Mouse (Mus musculus): ENCODE measurements at regions not wholly inside any gene's neighbourhood (a gene's known extent, or its start where the extent isn't known, plus 50 kb on each side); places are given as distances from the start of the nearest gene placed in this dataset.

DNA sequence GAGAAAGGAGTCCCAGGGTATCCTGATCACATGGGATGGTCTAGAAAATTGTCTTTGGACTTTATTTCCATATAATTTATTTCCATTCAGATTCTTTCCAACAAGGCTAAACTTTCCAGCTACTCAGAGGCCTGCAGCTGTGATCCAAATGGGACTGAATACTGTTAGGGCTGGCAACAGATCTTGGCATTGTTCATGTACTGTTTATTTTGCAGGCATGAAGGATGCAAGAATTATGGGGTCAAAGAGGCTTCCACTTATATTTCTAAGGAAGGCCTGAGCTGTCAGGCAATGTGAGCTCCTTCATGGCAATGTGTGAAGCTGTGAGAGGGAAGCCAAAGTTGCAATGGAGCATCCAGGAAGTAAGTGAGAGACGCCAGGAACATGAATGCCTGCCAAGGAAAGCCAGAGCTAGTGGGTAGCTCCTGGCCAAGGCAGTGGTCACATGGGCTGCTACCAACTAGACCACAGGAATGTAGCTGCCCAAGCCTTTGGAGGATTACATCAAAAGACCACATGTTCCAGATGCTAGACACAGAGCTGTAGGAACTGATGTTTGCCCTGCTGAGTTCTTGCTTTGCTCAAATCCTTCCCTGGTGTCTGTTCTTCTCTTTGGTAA lies 261.8 kb upstream of the Sox11 start:
- DNase-seq (ENCODE audit: low read depth): no peak

DNA sequence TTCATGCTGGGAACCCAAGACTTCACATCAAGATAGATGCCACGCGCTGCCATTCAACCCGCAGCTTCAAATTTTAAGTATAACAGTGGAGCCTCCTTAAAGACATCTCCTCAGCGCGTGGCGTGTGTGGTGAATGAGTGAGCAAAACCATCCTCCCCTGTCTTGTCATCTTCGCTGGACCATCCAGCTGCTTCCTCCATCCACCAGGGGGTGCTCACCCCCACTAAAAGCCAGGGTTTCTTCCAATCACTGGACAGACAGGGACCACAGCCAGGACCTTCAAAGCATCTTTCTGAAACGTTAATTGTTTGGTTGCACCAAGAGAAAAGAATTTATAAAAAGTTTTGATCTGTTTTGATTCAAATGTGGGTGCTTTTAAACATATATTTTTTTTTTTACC lies 256.8 kb upstream of the Sox11 start:
- DNase-seq (ENCODE audit: low read depth): no peak

DNA sequence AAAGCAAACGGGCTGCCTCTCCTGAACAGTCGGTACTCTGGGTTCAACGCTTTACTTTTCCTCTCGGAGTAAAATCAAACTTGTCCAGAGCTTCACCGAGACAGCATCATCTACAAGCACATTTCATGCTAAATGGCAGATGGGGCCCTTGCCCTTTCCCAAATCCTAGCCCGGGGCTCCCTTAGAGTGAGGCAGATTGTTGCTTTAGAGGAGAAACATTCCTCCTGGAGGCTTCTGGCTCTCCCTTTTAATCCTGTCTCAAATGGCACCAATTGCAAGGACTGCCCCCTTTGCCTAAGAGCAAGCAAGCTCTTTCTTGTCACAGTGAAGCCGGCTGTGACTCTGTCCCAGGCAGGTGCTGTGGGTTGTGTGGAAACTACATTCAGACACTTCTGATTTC lies 255.5 kb upstream of the Sox11 start:
- no peak for DNase-seq (ENCODE audit: low read depth)

DNA sequence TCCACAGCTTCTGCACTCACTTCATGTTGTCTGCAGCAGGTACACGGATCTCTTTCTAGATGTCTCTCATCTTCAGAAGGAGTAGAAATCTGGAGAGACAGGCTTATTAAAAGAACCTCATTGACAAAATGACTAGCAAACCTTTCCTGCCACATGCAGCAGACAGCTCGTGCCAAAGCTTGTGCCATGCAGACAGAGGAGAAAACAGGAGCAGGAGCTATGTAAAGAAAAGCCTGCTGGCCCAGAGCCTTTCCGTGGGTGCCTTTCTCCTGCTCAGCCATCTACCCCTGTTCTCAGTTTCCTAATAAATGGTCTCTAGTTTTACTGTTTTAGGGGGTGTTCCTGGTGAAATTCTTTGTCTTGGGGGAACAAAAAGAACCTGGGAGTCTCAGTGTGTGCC lies 254.9 kb upstream of the Sox11 start:
- no peak for DNase-seq (ENCODE audit: low read depth)

DNA sequence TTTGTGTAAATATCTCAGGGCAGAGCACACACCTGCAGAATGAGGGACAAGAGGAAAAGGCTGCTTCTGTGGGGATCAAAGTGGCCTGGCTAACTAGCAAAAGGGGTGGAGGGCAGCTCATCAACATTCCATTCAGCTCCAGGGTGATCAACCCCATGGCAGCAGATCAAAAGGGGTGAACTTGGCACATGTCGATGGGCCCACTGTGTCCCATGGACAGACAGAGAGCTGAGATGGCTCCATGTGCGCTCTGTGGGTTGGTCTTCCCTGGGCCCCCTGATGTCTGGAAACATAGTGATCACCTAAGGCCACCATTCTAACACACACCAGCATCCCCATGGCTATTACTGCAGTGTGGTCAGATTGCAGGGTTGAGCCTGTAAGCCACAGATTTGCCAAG lies 253.2 kb upstream of the Sox11 start:
- no peak for DNase-seq (ENCODE audit: low read depth)

DNA sequence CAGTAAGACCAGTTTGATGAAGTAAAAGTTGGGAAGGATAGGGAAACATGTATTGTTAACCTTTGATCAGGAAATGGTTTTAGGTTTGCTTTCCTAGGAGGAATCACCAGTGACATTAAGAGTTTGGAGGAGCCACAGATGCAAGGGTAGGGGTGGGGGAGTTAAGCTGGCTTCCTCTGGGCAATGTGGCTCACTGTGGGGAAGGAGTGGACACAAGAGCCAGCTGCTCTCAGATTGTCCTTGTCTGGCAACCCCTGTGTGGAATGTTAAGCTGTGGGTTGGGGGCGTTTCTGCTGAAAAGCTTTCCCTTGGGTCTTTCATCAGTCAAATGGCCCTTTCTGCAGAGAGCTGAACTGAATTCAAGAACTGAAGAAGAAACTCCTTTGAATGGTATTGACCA lies 251.1 kb upstream of the Sox11 start:
- no peak for DNase-seq (ENCODE audit: low read depth)

DNA sequence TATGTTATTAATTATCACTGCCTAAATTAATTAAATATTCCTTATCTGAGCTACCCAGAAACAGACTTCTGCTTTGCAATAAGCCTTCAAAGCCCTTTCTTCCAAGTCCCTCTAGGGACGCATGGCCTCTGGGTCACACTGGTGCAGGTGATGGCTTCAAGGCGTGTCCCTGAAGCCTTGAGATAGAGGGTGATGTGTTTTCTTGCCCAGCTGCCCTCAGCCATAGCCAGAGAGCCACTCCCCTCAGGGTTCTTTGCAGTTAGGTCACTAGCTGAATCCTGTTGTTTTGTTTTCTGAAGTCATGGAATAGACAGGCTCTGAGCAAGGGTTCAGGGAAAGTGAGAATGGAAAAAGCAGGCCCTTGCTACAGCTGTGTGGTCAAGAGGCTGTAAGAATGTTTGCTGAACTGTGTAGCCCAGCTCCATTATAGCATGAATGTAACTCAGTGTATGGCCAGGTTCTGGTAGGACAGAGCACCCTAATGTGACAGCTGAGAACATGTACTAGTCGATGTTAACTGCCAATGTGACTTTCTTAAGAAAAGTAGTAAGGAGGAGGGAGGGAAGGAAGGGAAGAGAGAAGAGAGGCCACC lies 233.8 kb upstream of the Sox11 start:
- DNase-seq (ENCODE audit: low read depth): no peak

DNA sequence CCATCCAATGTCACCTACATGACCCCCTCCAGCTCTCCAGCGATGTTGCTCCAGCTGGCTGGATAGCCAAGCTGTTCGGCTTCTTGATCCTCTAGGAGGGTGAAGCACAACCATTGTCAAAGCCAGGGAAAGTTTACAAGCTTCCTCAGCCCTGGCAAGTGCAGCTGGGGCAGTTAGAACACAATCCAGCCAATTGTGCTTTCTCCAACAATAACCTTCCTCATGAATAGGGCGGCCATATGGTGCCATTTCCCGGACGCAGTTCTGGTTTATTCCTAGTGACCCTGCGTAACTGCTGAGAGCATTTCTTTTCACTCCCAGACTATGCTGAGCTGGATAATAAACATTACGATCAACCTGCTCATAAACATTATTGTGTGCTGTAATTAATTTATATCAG lies 233.3 kb upstream of the Sox11 start:
- DNase-seq (ENCODE audit: low read depth): no peak

DNA sequence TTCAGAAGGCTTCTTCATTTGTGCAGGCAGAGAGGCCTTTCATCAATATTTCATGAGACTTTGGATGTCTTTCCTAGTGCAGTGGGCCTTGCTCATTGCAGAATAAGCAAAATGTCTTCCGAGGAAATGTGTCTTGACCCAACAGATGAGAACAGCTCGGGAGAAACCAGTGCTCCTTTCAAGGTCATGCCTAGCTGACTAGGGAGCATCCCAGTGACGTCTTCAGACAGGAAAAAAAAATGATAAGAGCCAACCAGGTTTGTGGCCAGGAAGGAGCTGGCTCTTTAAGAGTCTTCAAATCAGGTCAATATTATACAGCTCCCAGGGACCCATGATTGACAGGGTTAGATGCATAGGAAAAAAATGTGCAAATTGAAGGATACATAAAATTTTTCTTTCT lies 224.9 kb upstream of the Sox11 start:
- DNase-seq (ENCODE audit: low read depth): no peak

DNA sequence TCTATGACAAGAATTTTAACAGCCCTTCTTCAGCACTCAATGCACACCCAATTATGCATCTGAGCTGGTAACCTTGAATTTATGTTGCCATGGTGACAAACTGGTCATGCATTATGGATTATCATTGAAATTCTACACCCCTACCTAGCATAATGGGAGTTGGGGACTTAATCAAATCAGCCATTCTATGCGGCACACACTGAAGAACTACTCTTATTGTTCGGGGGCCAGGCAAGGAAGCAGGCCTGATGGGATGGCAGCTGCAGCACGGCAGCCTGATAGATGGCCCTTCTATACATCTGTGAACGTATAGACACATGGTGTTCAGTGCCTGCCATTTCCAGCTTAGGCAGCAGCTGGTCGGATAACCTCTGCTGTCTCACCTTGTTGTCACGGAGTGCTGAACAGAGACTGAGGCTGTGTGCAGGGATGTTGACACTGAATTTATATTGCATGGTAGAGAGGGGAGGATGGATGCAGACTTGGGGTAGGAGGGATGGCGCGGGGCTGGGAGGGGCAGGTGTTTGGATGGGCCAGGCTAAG lies 223.7 kb upstream of the Sox11 start:
- no peak for DNase-seq (ENCODE audit: low read depth)

DNA sequence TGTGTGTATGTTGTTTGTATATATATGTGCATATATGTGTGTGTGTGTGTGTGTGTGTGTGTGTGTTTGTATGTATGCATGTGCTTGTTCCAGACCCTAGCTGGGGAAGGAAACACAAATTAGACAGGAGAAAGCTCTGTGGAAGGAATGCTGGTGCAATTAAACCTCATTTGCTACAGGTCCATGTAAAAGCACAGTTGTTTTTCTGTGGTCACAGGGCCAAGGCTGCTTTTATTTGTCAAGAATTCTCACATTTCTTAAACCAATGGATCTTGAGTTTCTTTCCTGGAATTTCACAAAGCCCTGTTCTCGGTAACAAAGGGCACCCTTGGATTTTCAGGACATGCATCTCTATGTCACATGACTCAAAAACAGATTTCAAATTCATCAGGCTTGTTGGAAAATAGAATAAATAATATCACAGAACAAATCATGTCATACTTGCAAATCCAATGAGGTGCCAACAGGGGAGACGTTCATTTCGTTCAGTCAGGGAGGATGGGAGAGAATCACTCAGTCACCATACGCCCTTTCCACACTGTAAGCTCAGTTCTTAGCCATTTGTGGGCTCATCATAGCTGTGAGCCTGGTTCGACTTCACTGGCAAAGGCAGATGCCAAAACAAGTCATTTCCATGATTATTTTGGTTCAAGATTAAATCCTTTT lies 222.4 kb upstream of the Sox11 start:
- DNase-seq (ENCODE audit: low read depth): no peak

DNA sequence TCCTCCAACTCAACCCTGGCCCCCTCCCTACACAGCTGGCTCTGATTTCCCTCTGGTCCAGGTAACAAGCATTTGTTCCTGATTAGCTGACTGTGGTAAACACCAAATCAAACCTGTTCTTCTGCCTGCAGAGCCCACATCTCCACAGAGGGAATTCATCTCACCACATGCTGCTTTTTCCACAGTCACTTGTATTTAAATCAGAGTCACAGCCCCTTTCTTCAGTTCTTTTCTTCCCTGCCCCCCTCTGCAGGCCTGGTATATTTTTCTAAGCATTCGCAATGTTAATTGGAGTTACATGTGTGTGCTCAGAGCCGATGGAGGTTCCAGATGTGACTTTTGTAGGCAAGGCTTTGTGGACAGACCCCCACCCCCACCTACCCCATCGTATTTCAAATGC lies 221.5 kb upstream of the Sox11 start:
- no peak for DNase-seq (ENCODE audit: low read depth)

DNA sequence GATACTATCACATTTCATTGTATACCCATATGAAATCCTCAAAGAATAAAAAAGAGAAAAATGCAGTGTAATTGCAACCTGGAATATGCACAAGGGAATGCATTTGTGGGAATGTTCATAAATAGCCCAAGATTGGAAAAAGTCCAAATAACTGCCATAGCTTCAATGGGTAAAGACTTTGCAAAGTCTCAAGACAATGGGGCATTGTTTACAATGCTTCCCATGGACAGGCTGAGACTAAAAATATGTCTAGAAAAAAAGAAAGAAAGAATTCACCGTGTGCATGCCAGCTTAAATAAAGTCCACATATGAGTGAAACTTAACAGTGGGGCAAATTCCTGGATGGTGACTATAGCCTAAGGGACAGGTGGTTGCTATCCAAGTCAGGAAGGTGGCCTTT lies 210.4 kb upstream of the Sox11 start:
- no peak for DNase-seq (ENCODE audit: low read depth)

DNA sequence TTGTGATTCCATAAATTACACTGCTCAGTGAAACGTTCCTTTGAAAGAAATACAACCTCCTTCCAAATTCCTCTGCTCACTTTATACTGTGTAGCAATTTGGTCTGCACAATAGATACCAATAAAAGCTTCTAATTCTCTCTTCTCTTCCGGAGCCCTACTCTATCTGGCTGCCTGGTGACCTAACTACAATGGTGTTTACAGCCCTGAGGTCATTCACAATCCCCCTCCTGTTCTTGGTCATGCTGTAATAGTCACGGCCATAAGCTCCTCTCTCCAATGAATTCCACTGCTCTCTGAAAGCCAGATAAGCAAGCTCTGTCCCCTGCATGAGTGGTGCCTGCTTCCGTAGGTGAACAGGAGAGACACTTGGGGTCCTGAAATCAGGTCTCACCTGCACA lies 195.8 kb upstream of the Sox11 start:
- no peak for DNase-seq (ENCODE audit: low read depth)

DNA sequence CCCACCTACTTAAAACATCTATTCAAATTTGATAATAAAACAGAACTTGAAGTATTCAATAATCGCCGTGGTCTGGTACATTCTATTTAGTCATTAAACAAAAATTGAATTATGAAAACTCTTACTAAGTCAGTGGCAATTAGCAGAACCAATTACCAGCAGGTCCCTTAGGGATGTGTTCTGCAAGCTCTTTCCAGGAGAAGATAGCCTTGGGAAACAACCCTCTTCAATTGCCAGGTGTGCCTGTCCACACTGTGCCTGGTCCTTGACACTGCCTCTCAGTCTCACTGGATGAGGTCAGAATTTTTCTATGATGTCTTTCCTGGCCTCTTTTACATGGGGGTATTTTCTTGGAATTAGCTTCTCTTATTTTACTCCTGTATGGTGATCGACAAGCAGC lies 195.1 kb upstream of the Sox11 start:
- no peak for DNase-seq (ENCODE audit: low read depth)

DNA sequence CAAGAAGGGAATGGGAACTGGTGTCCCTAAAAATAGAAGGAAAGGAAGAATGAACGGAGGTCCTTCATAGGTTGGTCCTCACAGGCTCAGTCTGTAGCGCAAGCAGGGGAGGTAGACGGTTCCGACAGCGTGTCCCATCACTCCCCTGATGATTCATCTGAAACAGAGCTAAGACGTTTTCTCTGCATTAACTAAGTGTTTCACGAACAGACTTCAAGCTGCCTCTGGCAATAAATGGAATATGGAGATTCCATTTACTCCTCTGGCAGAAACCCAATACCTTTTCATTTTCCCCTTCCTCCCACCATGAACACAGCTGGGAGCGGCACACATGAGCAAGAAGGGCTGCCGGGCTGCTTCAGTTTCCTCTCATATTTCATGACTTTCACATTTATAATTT lies 194.6 kb upstream of the Sox11 start:
- DNase-seq (ENCODE audit: low read depth): no peak

DNA sequence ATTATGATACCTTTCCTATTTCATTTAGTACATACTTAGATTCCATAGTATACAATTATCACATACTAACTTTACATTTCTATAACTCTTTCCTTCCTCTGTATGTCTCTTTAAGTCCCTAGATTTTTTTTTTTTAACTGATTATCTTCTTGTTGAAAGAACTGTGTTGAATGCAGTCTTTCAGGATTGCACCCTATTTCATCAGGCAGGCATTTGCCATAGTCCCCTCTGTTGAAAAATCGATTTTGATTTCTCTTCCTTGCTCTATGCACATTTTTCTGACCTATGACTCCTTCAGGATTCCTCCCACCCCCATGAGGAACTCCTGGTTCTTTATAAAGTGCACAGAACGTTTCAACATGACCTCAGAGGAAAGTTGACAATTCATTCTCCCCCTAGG lies 183.2 kb upstream of the Sox11 start:
- DNase-seq (ENCODE audit: low read depth): no peak

DNA sequence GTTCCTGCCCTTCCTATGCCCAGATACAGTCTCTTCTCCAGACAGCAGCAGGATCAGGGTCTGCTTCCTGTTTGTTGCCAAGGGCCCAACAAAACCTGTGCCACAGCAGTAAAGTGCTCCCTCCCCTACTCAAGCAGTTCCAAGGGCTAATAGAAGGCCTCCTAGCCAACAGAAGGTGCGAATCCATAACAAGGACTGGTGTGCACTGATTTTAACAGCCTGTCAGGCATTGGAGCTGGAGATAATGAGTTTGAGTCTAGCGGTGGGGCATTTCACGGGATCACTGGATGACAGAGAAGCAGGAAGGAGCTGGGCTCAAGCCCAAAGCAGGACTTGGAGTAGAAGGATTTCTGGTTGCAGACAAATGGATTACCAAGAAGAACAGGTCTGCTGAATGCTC lies 170.9 kb upstream of the Sox11 start:
- DNase-seq (ENCODE audit: low read depth): no peak

DNA sequence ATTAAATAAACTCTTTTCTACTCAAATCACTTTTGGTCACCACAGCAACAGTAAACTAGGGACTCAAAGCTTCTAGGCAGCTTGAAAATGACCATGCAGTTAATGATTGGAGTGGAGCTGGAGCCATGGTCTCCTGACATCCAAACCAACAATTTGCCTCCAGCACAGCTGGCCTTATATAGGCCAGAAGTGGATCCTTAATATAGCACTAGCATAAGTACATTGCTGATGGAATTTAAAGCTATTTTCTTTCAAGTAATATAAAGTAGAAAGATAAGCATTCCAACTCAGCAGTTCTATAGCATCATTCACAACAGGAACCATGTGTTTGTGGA lies 165.8 kb upstream of the Sox11 start:
- DNase-seq (ENCODE audit: low read depth): no peak

DNA sequence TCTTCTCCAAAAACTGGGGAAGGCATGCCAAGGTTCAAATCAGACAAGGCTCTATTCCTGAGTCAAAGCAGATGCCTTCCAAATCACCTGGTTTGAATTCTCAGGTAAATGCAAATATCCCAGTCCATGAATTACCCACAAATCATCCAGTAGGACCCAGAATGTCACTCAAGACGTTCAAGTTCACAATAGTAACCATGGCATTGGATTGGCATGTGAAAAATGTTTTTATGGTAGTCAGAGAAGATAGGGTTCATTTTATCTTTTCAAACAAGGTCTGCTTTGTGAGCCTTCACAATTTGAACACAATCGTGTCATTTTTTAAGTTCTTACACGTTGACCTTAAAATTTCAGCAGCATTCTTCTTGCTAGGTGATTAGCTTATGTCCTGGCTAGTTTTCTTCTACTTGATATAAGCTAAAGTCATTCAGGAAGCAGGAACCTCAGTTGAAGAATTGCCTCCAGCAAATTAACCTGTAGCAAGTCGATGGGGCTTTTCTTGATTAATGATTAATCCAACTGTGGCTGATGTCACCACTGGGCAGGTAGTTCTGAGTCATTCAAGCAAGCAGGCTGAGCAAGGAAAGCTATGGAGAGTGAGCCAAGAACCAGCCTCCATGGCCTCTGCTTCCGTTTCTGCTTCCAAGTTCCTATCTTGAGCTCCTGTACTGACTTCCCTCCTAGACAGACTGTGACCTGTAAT lies 165.3 kb upstream of the Sox11 start:
- DNase-seq (ENCODE audit: low read depth): no peak

DNA sequence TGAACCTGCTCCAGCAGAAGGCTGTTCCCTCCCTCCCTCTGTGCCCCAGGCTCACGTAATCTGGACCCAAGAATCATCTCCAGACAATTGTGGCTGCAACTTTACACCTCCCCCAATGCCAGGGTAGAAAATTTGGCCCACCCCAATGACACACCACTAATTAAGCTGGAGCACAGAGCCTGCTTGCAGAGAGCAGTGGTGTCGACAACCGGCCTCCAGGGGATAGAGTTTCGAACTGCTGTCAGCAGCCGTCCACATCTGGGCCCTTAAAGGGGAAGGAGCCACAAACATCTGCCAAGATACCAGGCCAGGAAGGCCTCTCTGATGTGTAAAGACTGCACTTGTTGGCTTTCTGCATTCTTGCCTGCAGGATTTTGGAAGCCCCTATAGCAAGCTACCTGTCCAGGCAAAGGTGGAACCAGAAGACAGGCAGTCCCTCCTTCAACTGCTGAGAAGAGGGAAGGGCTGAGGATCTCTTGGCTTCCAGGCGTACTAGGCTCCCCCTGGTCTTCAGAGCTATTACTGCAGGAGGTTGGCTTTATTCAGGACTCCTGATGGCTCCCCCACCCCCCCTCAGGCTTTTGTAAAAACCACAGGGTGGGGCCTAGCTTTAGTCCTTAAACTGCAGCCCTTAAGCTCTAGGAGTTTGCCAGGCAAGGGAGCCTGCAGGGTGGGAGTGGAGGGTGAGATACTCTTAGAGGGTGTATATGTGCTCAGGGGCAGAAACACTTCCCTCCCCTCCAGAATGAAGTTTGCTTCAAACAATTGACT lies 160.5 kb upstream of the Sox11 start:
- no peak for DNase-seq (ENCODE audit: low read depth)

DNA sequence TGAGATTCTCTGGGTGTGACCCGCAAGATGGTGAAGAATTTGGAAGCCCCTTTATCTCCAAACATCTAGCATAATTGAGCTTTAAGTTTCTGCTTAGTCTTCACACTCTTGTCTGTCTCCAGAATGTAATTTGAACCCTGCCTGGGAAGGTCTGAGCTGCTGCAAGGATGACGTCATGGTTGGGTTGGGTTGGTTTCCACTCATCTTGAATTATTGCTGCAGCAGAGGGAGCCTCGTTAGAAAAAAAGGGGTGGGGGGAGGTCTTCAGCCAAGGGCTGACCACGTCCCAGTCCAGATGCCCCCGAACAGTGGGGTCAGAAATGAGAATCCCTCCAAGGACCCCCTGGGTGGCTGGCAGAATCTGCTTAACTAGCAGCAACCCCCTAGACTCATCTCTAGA lies 158.1 kb upstream of the Sox11 start:
- DNase-seq (ENCODE audit: low read depth): no peak

DNA sequence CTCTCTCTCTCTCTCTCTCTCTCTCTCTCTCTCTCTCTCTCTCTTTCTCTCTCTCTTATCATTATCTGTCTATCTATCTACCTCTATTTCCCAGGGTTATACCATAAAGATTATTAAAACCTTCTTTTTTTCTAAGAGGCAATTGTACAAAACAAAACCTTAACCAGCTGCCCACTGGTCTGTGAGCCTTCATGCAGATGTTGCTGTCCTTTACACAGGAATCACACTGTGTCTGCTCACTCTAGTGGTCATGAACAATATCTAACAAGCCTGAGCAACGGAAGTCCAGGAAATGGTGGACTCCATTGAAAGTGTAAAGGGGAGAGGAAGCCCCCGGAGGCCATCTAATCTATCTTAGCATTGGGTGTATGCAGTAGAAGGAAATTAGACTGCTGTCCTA lies 156.9 kb upstream of the Sox11 start:
- DNase-seq (ENCODE audit: low read depth): no peak

Data from c-Kit-positive CD71-negative TER-119-negative erythroid progenitor cells, embryonic 14.5 days (primary cell).